Mouse (Mus musculus) testis, postnatal 10 days (tissue): ENCODE measurements at regions not wholly inside any gene's neighbourhood (a gene's known extent, or its start where the extent isn't known, plus 50 kb on each side); places are given as distances from the start of the nearest gene placed in this dataset.

Experiments
- DNase-seq: peaks from one replicate; pipeline ENCODE4 v3.0.0; 2021; ENCODE audit warnings: low spot score

- no peak for DNase-seq
These were observed 285.0 kb upstream of the Bmper start for GRCm38 (mm10) chr9:22937686-22938391.

- no peak for DNase-seq
These were observed 277.9 kb upstream of the Bmper start for GRCm38 (mm10) chr9:22944992-22945391.

DNA sequence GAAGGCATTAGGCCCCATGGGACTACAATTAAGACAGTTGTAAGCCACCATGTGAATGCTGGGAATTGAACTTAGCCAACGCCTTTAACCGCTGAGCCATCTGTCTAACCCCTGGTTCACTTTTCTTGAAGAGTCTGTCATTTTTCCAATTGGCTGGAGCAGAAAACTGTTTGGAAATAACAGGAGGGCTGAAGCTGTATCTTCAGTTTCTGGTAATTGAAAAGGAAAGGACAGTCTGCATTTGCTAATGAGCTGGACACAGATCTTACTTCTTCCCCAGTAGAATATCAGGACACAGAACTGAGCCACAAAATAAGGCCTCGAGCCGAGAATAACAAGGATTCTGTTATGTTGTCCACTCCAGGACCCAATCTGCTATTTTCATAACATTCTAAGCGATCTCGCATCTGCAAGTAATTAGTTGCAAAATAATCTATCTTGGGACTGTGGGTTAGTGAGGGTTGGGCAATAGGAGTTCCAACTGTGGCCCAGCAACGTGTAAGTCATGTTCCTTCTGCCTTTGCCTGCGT lies 277.4 kb upstream of the Bmper start:
- DNase-seq: no peak

- DNase-seq: no peak
These were observed 270.1 kb upstream of the Bmper start for GRCm38 (mm10) chr9:22952571-22953442.

GRCm38 (mm10) chr9:22962269-22962815 lies 260.5 kb upstream of the Bmper start:
- no peak for DNase-seq

- DNase-seq: no peak
These were observed 251.6 kb upstream of the Bmper start for GRCm38 (mm10) chr9:22971312-22971711.

- DNase-seq: no peak
These were observed 246.1 kb upstream of the Bmper start for GRCm38 (mm10) chr9:22976748-22977147.

- DNase-seq: no peak
These were observed 243.2 kb upstream of the Bmper start for GRCm38 (mm10) chr9:22979627-22980026.

DNA sequence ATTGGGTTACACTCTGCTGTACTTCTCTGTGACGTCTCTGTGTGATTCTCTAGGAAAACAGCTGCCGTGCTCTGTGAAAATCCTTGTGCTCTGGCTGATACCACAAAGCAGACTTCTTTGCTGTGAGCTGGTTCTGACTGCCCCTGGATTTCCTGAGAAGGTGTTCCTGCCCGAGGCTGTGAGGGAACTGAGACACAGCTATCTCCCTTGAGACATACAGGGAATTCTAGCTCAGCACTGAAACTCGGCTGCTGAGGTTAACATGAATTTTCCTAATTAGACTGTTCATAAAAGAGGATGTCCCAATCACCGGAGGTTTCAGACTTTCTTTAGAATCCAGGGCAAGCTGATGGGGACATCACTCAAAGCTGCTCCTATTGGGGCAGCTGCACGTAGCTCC lies 233.4 kb upstream of the Bmper start:
- DNase-seq: no peak

DNA sequence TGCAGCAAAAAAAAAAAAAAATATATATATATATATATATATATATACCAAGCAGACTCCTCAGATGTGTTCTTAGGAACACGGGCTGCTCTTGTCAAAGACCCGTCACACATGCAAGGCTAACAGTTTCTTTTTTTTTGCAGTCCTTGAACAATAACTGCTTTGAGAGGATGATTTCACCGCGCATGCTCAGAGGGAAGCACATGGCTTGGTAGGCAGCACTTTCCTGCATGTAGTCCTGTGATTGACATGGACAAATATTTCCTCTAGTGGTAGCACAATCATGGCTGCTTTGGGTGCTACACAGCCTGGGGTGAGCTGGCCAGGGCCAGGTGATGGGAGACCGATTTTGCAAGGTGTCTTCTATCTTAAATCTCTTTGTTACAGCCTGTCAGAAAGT lies 229.3 kb upstream of the Bmper start:
- peak; percentile 19 for DNase-seq

DNA sequence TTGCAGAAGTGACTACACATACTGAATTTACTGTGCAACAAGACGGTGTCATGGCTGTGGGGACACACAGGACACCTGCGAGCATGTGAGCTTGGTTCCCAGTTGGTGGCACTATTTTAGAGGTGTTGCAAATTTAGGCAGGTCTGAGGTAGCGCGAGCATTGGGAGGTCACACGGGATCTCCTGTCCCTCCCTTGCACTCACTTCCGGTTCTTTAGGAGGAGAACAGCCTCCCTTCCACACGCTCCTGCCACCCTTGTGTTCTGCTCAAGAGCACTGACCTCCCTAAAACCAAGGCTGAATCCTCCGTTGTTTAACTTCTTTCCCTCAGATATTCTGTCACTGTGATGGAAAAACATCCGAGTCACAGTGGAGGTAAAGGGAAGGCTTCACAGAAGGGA lies 227.3 kb upstream of the Bmper start:
- peak; percentile 23 for DNase-seq

DNA sequence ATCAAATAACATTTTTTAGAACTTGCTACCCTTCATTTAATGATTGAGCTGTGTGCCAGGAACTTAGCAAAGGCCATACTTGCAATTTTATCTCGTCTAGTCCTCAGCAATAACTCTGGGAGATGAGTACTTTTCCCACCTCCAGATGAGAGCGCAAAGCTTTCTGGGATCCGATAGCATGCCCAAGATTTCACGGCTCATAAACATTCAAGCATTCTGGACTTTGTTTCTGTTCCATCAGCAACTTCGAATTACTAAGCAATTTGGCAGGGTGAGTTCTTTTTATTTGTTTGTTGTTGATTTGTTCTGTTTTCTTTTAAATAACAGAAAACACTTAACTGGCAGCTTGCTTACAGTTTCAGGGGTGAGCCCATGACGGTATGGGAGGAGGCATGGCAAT lies 224.6 kb upstream of the Bmper start:
- no peak for DNase-seq

- DNase-seq: no peak
These were observed 223.7 kb upstream of the Bmper start for GRCm38 (mm10) chr9:22999181-22999580.

- no peak for DNase-seq
These were observed 222.7 kb upstream of the Bmper start for GRCm38 (mm10) chr9:23000200-23000599.

GRCm38 (mm10) chr9:23003195-23004061 lies 219.4 kb upstream of the Bmper start:
- no peak for DNase-seq

- DNase-seq: no peak
These were observed 217.9 kb upstream of the Bmper start for GRCm38 (mm10) chr9:23005005-23005404.

- peak; percentile 49 for DNase-seq
These were observed 213.3 kb upstream of the Bmper start for GRCm38 (mm10) chr9:23009462-23010183.

DNA sequence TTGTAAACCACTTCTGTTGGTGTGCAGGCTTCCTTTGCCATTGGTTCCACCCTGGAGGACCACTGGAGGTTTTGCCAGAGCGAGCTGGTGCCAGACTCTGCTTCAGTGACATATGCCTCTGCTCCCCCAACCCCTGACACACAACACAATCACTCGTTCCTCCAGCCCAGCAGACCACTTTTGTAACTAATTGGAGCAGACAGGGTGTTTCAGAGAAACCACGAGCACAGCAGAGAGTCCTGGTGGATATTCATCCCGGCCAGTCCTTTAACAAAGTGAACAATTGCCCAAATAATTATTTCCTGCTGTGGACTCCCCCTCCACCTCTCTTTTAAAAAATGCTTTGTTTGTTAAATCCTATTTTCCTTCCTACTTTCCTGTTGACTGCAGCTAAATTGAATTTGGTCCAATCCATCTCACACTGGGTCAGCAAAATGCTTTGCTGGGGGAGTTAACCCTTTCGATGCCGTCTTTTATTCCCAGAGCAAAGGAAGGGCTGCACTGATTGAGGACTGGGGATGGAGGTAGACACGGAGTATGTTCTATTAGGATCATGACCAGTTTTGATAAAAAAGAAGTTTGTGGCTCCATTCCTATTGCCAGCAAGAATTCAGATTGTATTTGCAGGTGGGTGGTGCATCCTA lies 211.4 kb upstream of the Bmper start:
- DNase-seq: no peak

DNA sequence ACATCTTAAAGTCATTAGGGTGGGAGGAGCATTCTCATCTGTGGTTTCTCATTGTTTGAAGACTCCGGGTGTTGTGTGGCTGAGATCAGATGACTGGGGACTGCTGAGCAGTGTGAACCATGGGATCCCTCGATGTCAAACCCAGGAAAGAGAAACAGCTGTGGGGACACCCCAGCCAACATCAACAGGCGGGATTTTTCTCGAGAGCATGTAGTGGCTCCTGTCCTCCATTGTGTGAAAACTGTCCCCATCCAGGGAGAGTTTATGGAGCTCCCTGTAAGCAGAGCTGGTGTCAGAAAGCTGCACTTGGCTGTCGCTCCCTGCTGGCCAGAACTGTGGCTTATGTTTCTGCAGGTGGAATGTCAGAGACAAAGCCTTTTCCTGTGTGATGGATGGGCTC lies 210.7 kb upstream of the Bmper start:
- DNase-seq: no peak

DNA sequence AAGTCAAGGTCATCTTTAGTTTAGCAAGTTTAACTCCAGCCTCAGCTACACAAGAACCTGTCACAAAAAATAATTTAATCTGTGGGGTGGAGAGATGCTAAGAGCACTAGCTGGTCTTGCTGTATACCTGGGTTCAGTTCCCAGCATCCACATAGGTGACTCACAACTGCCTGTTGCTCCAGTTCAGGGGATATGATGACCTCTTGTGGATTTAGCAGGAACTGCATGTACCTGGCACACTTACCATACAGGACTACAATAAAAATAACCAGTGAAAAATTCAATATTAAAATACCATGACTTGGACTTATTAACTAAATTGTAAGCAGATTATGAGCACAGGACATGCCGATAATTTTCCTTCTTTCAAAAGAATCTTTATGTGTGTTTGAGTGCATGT lies 206.1 kb upstream of the Bmper start:
- DNase-seq: no peak

- peak; percentile 27 for DNase-seq
These were observed 198.8 kb upstream of the Bmper start for GRCm38 (mm10) chr9:23024061-23024460.
